Mouse (Mus musculus): Measurements from ENCODE around the gene Azin2.

- TF ChIP-seq POLR2A (IDR thresholded peaks at IDR 0.05; ENCODE audit: extremely low read depth, insufficient read depth, low read length) (no peak), CTCF (IDR thresholded peaks at IDR 0.05; ENCODE audit: low read depth, low read length) (no peak)
Observed at GRCm38 (mm10) chr4:128950461-128950860, 11.8 kb downstream of the Azin2 start.
